Mouse (Mus musculus) ES-E14 (cell line): ENCODE results near the gene Sh3bp2.

Source experiments
- CHD2 ChIP-seq: IDR thresholded peaks from 2 replicates; pipeline ENCODE4 v1.6.1; 2014; ENCODE audit warnings: mild to moderate bottlenecking, low read depth, low read length, inconsistent platforms
- HCFC1 ChIP-seq: IDR thresholded peaks from 2 replicates; pipeline ENCODE4 v1.6.1; 2012; ENCODE audit warnings: low read length, inconsistent platforms, borderline replicate concordance; ENCODE audit not compliant: insufficient read depth
- MAFK ChIP-seq: IDR thresholded peaks from 2 replicates; pipeline ENCODE4 v1.6.1; 2014; ENCODE audit warnings: mild to moderate bottlenecking, low read depth, low read length, inconsistent platforms; ENCODE audit not compliant: insufficient read depth
- ZC3H11A ChIP-seq: IDR thresholded peaks from 2 replicates; pipeline ENCODE4 v1.6.1; 2012; ENCODE audit warnings: low read depth, mild to moderate bottlenecking, inconsistent platforms, low read length, borderline replicate concordance
- ZNF384 ChIP-seq: IDR thresholded peaks from 2 replicates; pipeline ENCODE4 v1.6.1; 2012; ENCODE audit warnings: low read depth, low read length, inconsistent platforms

- TF ChIP-seq MAFK (no peak), ZNF384 (no peak), HCFC1 (no peak), CHD2 (no peak), ZC3H11A (no peak)
Observed at GRCm38 (mm10) chr5:34530116-34530515, 4.5 kb downstream of the Sh3bp2 start.
